ENCODE assay signal across 16 mouse cellular contexts in genomic region chr5:141730006-141730405, GRCm38 (mm10).
"Had no signal": no experiment of that assay in that cellular context is flagged by ENCODE, and none has a peak within 500 bp of the region (broad histone marks: within the 10 kb centered on the region; RNA-seq: fewer than 3 reads in every experiment).

No protein-coding gene starts in this region.

- H3K9me3 ChIP-seq: limb, embryonic 12.5 days; liver, embryonic 13.5 days; lung, embryonic 15.5 days; neural tube, embryonic 12.5 days had no signal

- H3K4me1 ChIP-seq: limb, embryonic 12.5 days; liver, embryonic 13.5 days; lung, embryonic 15.5 days; megakaryocyte, embryonic 14.5 days had no signal

- H3K4me3 ChIP-seq: left cerebral cortex, adult 2 months; limb, embryonic 12.5 days; liver, embryonic 13.5 days; lung, embryonic 15.5 days; megakaryocyte, embryonic 14.5 days; neural tube, embryonic 12.5 days had no signal

- H3K9ac ChIP-seq: limb, embryonic 12.5 days; liver, embryonic 13.5 days; liver, postnatal 0 days; lung, embryonic 15.5 days; neural tube, embryonic 12.5 days had no signal

- DNase-seq: kidney, adult 8-10 months; kidney, postnatal 25 days; liver; liver, embryonic 13.5 days; liver, postnatal 0 days; lung, postnatal 14 days; right cerebral cortex, postnatal 4 days; spleen, adult 18-20 months; thymus, adult 18-20 months; thymus, postnatal 14 days had no signal

- H3K4me2 ChIP-seq: limb, embryonic 12.5 days; liver, embryonic 13.5 days; lung, embryonic 15.5 days; neural tube, embryonic 12.5 days had no signal

- H3K27me3 ChIP-seq: limb, embryonic 12.5 days; liver, embryonic 13.5 days; lung, embryonic 15.5 days; megakaryocyte, embryonic 14.5 days; neural tube, embryonic 12.5 days had no signal

- H3K36me3 ChIP-seq: limb, embryonic 12.5 days; liver, embryonic 13.5 days; lung, embryonic 15.5 days; neural tube, embryonic 12.5 days had no signal

- ATAC-seq: liver, postnatal 0 days had no signal

- H3K27ac ChIP-seq: left cerebral cortex, adult 2 months; limb, embryonic 12.5 days; liver, embryonic 13.5 days; lung, embryonic 15.5 days; macrophage; neural tube, embryonic 12.5 days had no signal
